Mouse (Mus musculus): Measurements from ENCODE around the gene Bdnf. TPM values are rescaled to one million over a fixed set of nuclear protein-coding genes. Genes with fewer than 3 reads are reported as not detected.

Gene Bdnf
- total and polyA plus RNA-seq, 3 experiments, result 0.04 TPM; not detected in 2

GRCm38 (mm10) chr2:109725261-109725660 is 50.8 kb downstream of the Bdnf start:
- H3K9ac ChIP-seq (ENCODE audit: insufficient read depth, low read depth), result no peak overlapping the region
- H3K36me3 ChIP-seq (replicated peaks in 1 of 2; ENCODE audit: control insufficient read depth in 1 of 2, insufficient read depth in 1 of 2, low read length in 1 of 2), result no peaks in the 10 kb centered on the region
- no peaks in the 10 kb centered on the region for H3K27me3 ChIP-seq (replicated peaks)
- no peak overlapping the region for H3K4me3 ChIP-seq (replicated peaks in 1 of 3; ENCODE audit: low read depth in 2 of 3, low read length in 2 of 3, poor library complexity in 1 of 3)
- H3K9me3 ChIP-seq (replicated peaks; ENCODE audit: low read length), result no peaks in the 10 kb centered on the region
- peaks cover 0 to 3% of the 10 kb centered on the region in 2 experiments; a peak in 1 of 4 replicates for H3K4me1 ChIP-seq (ENCODE audit: control insufficient read depth in 1 of 2, insufficient read depth in 2 of 2)
- DNase-seq (ENCODE audit: extremely low read depth), result no peak
- TF ChIP-seq IRF4 (IDR thresholded peaks at IDR 0.05; ENCODE audit: low read depth, low read length) (no peak), ZNF384 (IDR thresholded peaks at IDR 0.05; ENCODE audit: low read depth, low read length) (no peak), JUN (IDR thresholded peaks at IDR 0.05; ENCODE audit: insufficient read depth, low read depth, low read length) (no peak), KAT2A (IDR thresholded peaks at IDR 0.05; ENCODE audit: insufficient replicate concordance, low read length) (no peak), MYC (IDR thresholded peaks at IDR 0.05; ENCODE audit: low read depth, low read length) (no peak), EP300 (IDR thresholded peaks at IDR 0.05; ENCODE audit: low read length) (no peak), TCF12 (IDR thresholded peaks at IDR 0.05; ENCODE audit: low read depth, low read length) (no peak), NELFE (IDR thresholded peaks at IDR 0.05; ENCODE audit: low read depth, low read length) (no peak), ZKSCAN1 (IDR thresholded peaks at IDR 0.05; ENCODE audit: borderline replicate concordance, low read depth, low read length) (no peak), NRF1 (IDR thresholded peaks at IDR 0.05; ENCODE audit: low read depth, low read length) (no peak), CHD2 (IDR thresholded peaks at IDR 0.05; ENCODE audit: low read length) (no peak), RCOR1 (conservative IDR thresholded peaks at IDR 0.05; ENCODE audit: low read depth, low read length) (no peak), GABPA (IDR thresholded peaks at IDR 0.05; ENCODE audit: insufficient replicate concordance, low read depth, low read length) (no peak), MAZ (IDR thresholded peaks at IDR 0.05; ENCODE audit: low read depth, low read length) (no peak)
- H3K79me2 ChIP-seq (replicated peaks; ENCODE audit: control insufficient read depth, extremely low read depth, insufficient read depth, poor library complexity, severe bottlenecking), result no peaks in the 10 kb centered on the region
- H3K27ac ChIP-seq (ENCODE audit: insufficient read depth, low read depth), result no peak overlapping the region
- dilution Hi-C loops (cut with MboI; ENCODE audit: extremely low pct_ligation_motif_present, extremely low pct_unique_long_range_greater_than_20kb, low sequenced_read_pairs) (no loop called here), in situ Hi-C loops (cut with MboI; ENCODE audit: low pct_ligation_motif_present, low pct_unique_long_range_greater_than_20kb, low sequenced_read_pairs) (no loop called here)
- H3K4me2 ChIP-seq (ENCODE audit: insufficient read depth, low read depth, poor library complexity, severe bottlenecking), result no peak overlapping the region

- TF ChIP-seq ZNF384 (IDR thresholded peaks at IDR 0.05; ENCODE audit: low read depth, low read length) (peak; percentile 65), SIN3A (IDR thresholded peaks at IDR 0.05; ENCODE audit: low read length) (no peak), UBTF (IDR thresholded peaks at IDR 0.05; ENCODE audit: low read depth, low read length) (no peak)
- Histone ChIP-seq H3K4me1 (ENCODE audit: control insufficient read depth in 1 of 2, insufficient read depth in 2 of 2) (peaks cover 0 to 3% of the 10 kb centered on the region in 2 experiments; a peak in 1 of 4 replicates), H3K27me3 (replicated peaks) (no peaks in the 10 kb centered on the region), H3K9me3 (replicated peaks; ENCODE audit: low read length) (no peaks in the 10 kb centered on the region), H3K4me2 (ENCODE audit: insufficient read depth, low read depth, poor library complexity, severe bottlenecking) (no peak overlapping the region), H3K79me2 (replicated peaks; ENCODE audit: control insufficient read depth, extremely low read depth, insufficient read depth, poor library complexity, severe bottlenecking) (no peaks in the 10 kb centered on the region), H3K4me3 (replicated peaks in 1 of 3; ENCODE audit: low read depth in 2 of 3, low read length in 2 of 3, poor library complexity in 1 of 3) (no peak overlapping the region), H3K36me3 (replicated peaks in 1 of 2; ENCODE audit: control insufficient read depth in 1 of 2, insufficient read depth in 1 of 2, low read length in 1 of 2) (no peaks in the 10 kb centered on the region), H3K27ac (ENCODE audit: insufficient read depth, low read depth) (no peak overlapping the region), H3K9ac (ENCODE audit: insufficient read depth, low read depth) (no peak overlapping the region)
- in situ Hi-C loops (cut with MboI; ENCODE audit: low pct_ligation_motif_present, low pct_unique_long_range_greater_than_20kb, low sequenced_read_pairs), result no loop called here
- DNase-seq (ENCODE audit: extremely low read depth), result no peak
- dilution Hi-C loops (cut with MboI; ENCODE audit: extremely low pct_ligation_motif_present, extremely low pct_unique_long_range_greater_than_20kb, low sequenced_read_pairs), result no loop called here
These were observed 51.3 kb downstream of the Bdnf start for GRCm38 (mm10) chr2:109725831-109726230.
